Mouse (Mus musculus): ENCODE results near the gene Kif2c.

- TF ChIP-seq FLI1 (IDR thresholded peaks at IDR 0.05; ENCODE audit: low read length) (no peak), GATA1 (IDR thresholded peaks at IDR 0.05; ENCODE audit: borderline replicate concordance, low read length) (no peak)
Observed at GRCm38 (mm10) chr4:117117931-117118330, 64.5 kb downstream of the Kif2c start.
